Mouse (Mus musculus): ENCODE data around the gene B230219D22Rik.

The B230219D22Rik gene

DNA sequence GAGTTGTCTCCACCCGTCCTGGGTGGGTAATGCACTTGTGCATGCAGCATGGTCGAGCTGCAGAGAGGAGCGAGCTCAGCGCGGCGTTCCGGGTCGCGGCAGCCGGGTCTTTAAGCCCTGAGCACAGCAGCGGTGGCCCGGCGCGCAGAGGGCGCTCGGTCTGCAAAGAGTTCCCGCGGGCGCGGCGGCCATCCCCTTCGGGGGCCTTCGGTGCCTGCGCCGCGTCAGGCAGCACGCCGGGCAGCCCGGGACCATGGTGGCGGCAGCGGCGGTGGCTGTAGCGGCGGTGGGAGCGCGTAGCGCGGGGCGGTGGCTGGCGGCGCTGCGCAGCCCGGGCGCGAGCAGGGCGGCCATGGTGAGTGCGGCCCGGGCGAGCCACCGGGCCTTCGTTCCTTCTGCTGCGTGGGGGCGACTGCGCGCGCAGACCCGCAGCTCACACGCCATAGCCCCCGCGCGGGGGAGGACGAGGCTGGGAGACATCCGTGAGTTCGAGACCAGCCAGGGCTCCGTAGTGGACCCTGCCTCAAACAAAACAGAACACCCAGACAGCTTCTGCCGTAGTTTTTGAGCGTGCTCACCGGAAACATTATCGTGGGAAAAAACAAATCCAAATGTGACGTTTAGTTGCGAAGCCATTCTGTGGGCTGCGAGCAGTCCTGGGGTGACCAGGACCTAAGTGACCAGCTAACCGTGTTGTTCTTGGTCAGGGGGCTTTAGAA lies 34.4 kb downstream of the B230219D22Rik start, which contains the start of gene Pcbd2:
TSS of gene Pcbd2 (plus strand) at position 249 of the 719 bp plus-strand sequence.
- DNase-seq = peak; percentile 91

- DNase-seq = peak; percentile 75
Measured at GRCm38 (mm10) chr13:55727839-55728238, 34.9 kb downstream of the B230219D22Rik start.

- no peak for DNase-seq
Measured at GRCm38 (mm10) chr13:55730716-55731115, 37.8 kb downstream of the B230219D22Rik start.

GRCm38 (mm10) chr13:55732121-55732520 lies 39.2 kb downstream of the B230219D22Rik start:
- no peak for DNase-seq

GRCm38 (mm10) chr13:55733628-55734502 lies 40.9 kb downstream of the B230219D22Rik start:
- no peak for DNase-seq

DNA sequence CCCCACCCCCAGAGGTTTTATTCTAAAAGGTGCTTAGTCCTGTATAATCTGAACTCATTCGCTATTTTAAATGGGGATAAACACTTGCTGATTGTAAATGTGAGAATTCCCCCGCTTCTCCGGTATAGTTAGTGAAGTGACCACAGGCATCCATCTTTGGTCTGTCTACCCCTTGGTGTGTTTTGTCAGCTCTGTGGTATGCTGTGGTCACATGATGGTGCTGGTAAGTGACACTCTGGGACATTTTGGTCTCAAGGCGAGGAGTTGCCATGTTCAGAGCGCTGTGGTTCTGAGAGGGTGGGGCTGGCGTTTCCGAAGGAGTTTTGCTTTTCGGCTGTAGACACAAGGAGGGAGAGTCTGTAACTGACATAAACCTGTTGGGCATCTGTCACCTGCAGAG lies 45.0 kb downstream of the B230219D22Rik start:
- no peak for DNase-seq

- no peak for DNase-seq
Measured at GRCm38 (mm10) chr13:55742306-55742705, 49.4 kb downstream of the B230219D22Rik start.
